Mouse (Mus musculus) lung, embryonic 16.5 days (tissue): Measurements from ENCODE around the gene C1rl. TPM values are rescaled to one million over a fixed set of nuclear protein-coding genes. Genes with fewer than 3 reads are reported as not detected.
"Not testable (repeated sequence)": the region's sequence is repeated elsewhere in the genome, so short reads cannot be mapped to it uniquely, and the experiment has no call there.

ENCODE experiments used
- ATAC-seq: fragments of 200-750 bp; cut with Nextera tagmentation; 2 replicates; pipeline ENCODE4 v1.8.0; 2017; ENCODE audit warnings: low read depth, mild to moderate bottlenecking, moderate library complexity
- H3K27ac ChIP-seq: fragments of 300-500 bp; sonication (generic); 2 replicates; pipeline ENCODE4 v1.5.1; 2014; ENCODE audit warnings: mild to moderate bottlenecking, control low read depth, low read length
- H3K27me3 ChIP-seq: fragments of 300-500 bp; sonication (generic); 2 replicates; pipeline ENCODE4 v1.6.1; 2014; ENCODE audit warnings: low read depth, low read length, mixed read lengths; ENCODE audit not compliant: control insufficient read depth, insufficient read depth
- H3K36me3 ChIP-seq: fragments of 300-500 bp; sonication (generic); 2 replicates; pipeline ENCODE4 v1.6.1; 2014; ENCODE audit warnings: low read length; ENCODE audit not compliant: control insufficient read depth, insufficient read depth
- H3K4me1 ChIP-seq: fragments of 300-500 bp; sonication (generic); replicated peaks from 2 replicates; pipeline ENCODE4 v1.6.1; 2014; ENCODE audit warnings: low read length, mixed read lengths; ENCODE audit not compliant: control insufficient read depth, insufficient read depth
- H3K4me2 ChIP-seq: fragments of 300-500 bp; sonication (generic); 2 replicates; pipeline ENCODE4 v1.6.1; 2014; ENCODE audit warnings: low read depth, low read length, control low read depth
- H3K4me3 ChIP-seq: fragments of 300-500 bp; sonication (generic); 2 replicates; pipeline ENCODE4 v1.5.1; 2014; ENCODE audit warnings: mild to moderate bottlenecking, low read length, control low read depth
- H3K9ac ChIP-seq: fragments of 300-500 bp; sonication (generic); 2 replicates; pipeline ENCODE4 v1.6.1; 2014; ENCODE audit warnings: low read length, control low read depth
- H3K9me3 ChIP-seq: fragments of 300-500 bp; sonication (generic); 2 replicates; pipeline ENCODE4 v1.6.1; 2016; ENCODE audit warnings: low read length; ENCODE audit not compliant: control insufficient read depth
- WGBS: fragments of 180-500 bp; shearing (Covaris S2); extraction: QIAGEN DNeasy Blood & Tissue Kit; methylation state at CpG from one replicate; pipeline ENCODE4 v1.1.7; 2014; 5-methylcytosine and 5-hydroxymethylcytosine counted together
- polyA plus RNA-seq: library from polyadenylated mRNA; unstranded; fragments of >200 nt; fragmentation: Nextera tagmentation; extraction: Ambion mirVana; gene quantifications from 2 replicates; pipeline ENCODE4 v1.2.1, GENCODE M21; 2015

Gene C1rl
- polyA plus RNA-seq, 1 experiment from 2014 or later, result 0.68 TPM

- no peaks in the 10 kb centered on the region for H3K36me3 ChIP-seq
- H3K27ac ChIP-seq, result no peak overlapping the region
- WGBS, result 45% methylated on average over 6 of the region's 6 CpGs
- H3K4me3 ChIP-seq, result no peak overlapping the region
- H3K9me3 ChIP-seq, result no peaks in the 10 kb centered on the region
- no peaks in the 10 kb centered on the region for H3K27me3 ChIP-seq
- no peak overlapping the region for H3K4me2 ChIP-seq
- H3K4me1 ChIP-seq, result no peaks in the 10 kb centered on the region
- no peak overlapping the region for H3K9ac ChIP-seq
- ATAC-seq, result no peak
Observed at GRCm38 (mm10) chr6:124511936-124512335, 19.0 kb downstream of the C1rl start.

GRCm38 (mm10) chr6:124512355-124512836 lies 19.5 kb downstream of the C1rl start, which contains the start of gene C1ra:
TSS of gene C1ra (plus strand) at chr6:124512405.
- Histone ChIP-seq H3K27ac (no peak within 1 kb of the TSS), H3K9me3 (no peaks in the 10 kb centered on the region), H3K4me2 (peak within 1 kb of the TSS; percentile 59), H3K4me3 (peak within 1 kb of the TSS; percentile 43), H3K9ac (peak within 1 kb of the TSS; percentile 65), H3K4me1 (no peaks in the 10 kb centered on the region), H3K36me3 (no peaks in the 10 kb centered on the region), H3K27me3 (no peaks in the 10 kb centered on the region)
- peak; percentile 66 for ATAC-seq
- WGBS, result 5% methylated on average over 6 of the region's 6 CpGs

DNA sequence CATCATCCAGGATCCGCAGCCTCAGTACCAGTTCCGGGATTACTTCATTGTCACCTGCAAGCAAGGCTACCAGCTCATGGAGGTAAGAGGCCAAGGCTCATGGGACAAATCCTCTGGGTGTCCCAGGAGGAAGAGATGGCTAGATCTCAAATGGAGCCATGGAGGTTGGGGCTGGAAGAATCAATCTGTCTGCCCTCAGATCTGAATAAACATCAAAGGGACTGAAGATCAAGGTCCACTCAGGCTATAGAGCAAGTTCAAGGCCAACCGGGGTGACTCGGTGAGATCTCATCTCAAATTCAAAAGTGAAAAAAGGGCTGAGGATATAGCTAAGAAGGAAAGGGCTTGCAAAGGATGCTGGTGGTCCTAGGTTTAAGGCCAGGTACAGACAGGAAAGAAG lies 24.8 kb downstream of the C1rl start:
- H3K36me3 ChIP-seq, ATAC-seq, H3K4me3 ChIP-seq, H3K27ac ChIP-seq, H3K9ac ChIP-seq, H3K4me2 ChIP-seq, H3K9me3 ChIP-seq, H3K27me3 ChIP-seq, H3K4me1 ChIP-seq: not testable (repeated sequence)
- 81% methylated on average over 2 of the region's 4 CpGs for WGBS

DNA sequence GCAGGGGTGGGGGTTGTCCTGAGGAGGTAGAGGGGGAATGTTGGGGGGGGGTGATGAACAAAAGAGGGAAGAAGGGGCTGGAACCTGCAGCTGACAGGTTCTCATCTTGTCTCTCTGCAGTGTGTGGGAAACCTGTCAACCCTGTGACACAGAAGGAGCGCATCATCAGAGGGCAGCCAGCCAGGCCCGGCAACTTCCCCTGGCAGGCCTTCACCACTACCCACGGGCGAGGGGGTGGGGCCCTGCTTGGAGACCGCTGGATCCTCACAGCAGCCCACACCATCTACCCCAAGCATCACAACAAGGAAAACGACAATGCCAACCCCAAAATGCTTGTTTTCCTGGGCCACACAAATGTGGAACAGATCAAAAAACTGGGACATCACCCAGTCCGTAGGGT lies 29.2 kb downstream of the C1rl start:
- not testable (repeated sequence) for H3K36me3 ChIP-seq, H3K27me3 ChIP-seq, H3K4me3 ChIP-seq, H3K4me1 ChIP-seq, ATAC-seq, H3K9ac ChIP-seq, H3K27ac ChIP-seq, H3K9me3 ChIP-seq, H3K4me2 ChIP-seq
- 69% methylated on average over 7 of the region's 7 CpGs for WGBS

DNA sequence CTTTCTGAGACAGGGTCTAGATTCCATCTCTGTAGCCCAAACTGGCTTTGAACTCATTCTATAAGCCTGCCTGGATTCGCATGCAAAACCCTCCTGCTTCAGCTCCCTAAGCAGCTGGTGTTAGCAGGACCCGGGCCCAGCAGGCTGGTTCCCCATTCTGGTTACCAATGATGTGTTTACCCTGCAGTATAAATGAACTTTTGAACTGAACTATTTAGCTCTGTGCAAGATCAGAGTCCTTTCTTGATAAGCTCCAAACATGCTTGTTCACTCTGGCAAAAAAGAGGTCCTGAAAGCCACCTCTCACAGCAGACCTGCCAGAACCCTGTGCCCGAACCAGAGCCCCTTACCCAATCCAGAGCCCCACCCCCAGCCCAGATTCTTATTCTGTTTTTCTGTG lies 35.0 kb downstream of the C1rl start:
- ATAC-seq, result no peak
- 49% methylated on average over 3 of the region's 3 CpGs for WGBS
- Histone ChIP-seq H3K4me3 (no peak overlapping the region), H3K4me1 (no peaks in the 10 kb centered on the region), H3K27me3 (no peaks in the 10 kb centered on the region), H3K9ac (no peak overlapping the region), H3K9me3 (no peaks in the 10 kb centered on the region), H3K36me3 (no peaks in the 10 kb centered on the region), H3K27ac (no peak overlapping the region), H3K4me2 (no peak overlapping the region)

GRCm38 (mm10) chr6:124531077-124531476 lies 38.2 kb downstream of the C1rl start:
- Histone ChIP-seq H3K4me2 (no peak overlapping the region), H3K27ac (no peak overlapping the region)
- ATAC-seq, result no peak

GRCm38 (mm10) chr6:124536125-124536829 lies 43.4 kb downstream of the C1rl start:
- not testable (repeated sequence) for H3K36me3 ChIP-seq, H3K27ac ChIP-seq, H3K9ac ChIP-seq, H3K4me1 ChIP-seq, H3K4me3 ChIP-seq, ATAC-seq, H3K4me2 ChIP-seq, H3K9me3 ChIP-seq, H3K27me3 ChIP-seq
- 56% methylated on average over 8 of the region's 8 CpGs for WGBS

More at GRCm38 (mm10) chr6:124531077-124531476, 38.2 kb downstream of the C1rl start:
- no peaks in the 10 kb centered on the region for H3K36me3 ChIP-seq
- 73% methylated on average over 8 of the region's 8 CpGs for WGBS
- no peak overlapping the region for H3K4me3 ChIP-seq
- H3K27me3 ChIP-seq, result no peaks in the 10 kb centered on the region
- H3K9ac ChIP-seq, result no peak overlapping the region
- no peaks in the 10 kb centered on the region for H3K9me3 ChIP-seq
- H3K4me1 ChIP-seq, result no peaks in the 10 kb centered on the region

- H3K27ac ChIP-seq, ATAC-seq: not testable (repeated sequence)
Observed at GRCm38 (mm10) chr6:124541176-124541575, 48.3 kb downstream of the C1rl start.

GRCm38 (mm10) chr6:124542284-124542683 lies 49.4 kb downstream of the C1rl start, which contains the start of gene C1s1:
TSS of gene C1s1 (minus strand) at chr6:124542359.
- H3K27me3 ChIP-seq, H3K9ac ChIP-seq, H3K9me3 ChIP-seq, H3K4me3 ChIP-seq, H3K4me2 ChIP-seq, H3K27ac ChIP-seq, H3K36me3 ChIP-seq, H3K4me1 ChIP-seq: not testable (repeated sequence)
- WGBS, result 0% methylated on average over 1 of the region's 1 CpGs
- ATAC-seq, result peak; percentile 59

More at GRCm38 (mm10) chr6:124541176-124541575, 48.3 kb downstream of the C1rl start:
- not testable (repeated sequence) for H3K9ac ChIP-seq, H3K27me3 ChIP-seq, H3K4me2 ChIP-seq, H3K4me1 ChIP-seq, H3K9me3 ChIP-seq, H3K4me3 ChIP-seq, H3K36me3 ChIP-seq
- WGBS, result 70% methylated on average over 2 of the region's 2 CpGs
